Mouse (Mus musculus): ENCODE measurements around the gene Efcab7.

- TF ChIP-seq POLR2A (IDR thresholded peaks at IDR 0.05; ENCODE audit: borderline replicate concordance, control insufficient read depth, low read depth, low read length) (no peak), CTCF (IDR thresholded peaks at IDR 0.05; ENCODE audit: control insufficient read depth, insufficient read depth, low read length) (no peak)
These were observed 126.4 kb downstream of the Efcab7 start for GRCm38 (mm10) chr4:99955396-99955795.
